Mouse (Mus musculus) lung, postnatal 0 days (tissue): ENCODE data around the gene Atp4a.
"Not testable (repeated sequence)": the region's sequence is repeated elsewhere in the genome, so short reads cannot be mapped to it uniquely, and the experiment has no call there.

ENCODE experiments used
- CTCF ChIP-seq: IDR thresholded peaks from 2 replicates; pipeline ENCODE4 v1.5.1; 2016; ENCODE audit warnings: antibody characterized with exemption, mild to moderate bottlenecking
- EP300 ChIP-seq: IDR thresholded peaks from 2 replicates; pipeline ENCODE4 v1.6.1; 2016; ENCODE audit warnings: antibody characterized with exemption, mild to moderate bottlenecking, control low read depth

DNA sequence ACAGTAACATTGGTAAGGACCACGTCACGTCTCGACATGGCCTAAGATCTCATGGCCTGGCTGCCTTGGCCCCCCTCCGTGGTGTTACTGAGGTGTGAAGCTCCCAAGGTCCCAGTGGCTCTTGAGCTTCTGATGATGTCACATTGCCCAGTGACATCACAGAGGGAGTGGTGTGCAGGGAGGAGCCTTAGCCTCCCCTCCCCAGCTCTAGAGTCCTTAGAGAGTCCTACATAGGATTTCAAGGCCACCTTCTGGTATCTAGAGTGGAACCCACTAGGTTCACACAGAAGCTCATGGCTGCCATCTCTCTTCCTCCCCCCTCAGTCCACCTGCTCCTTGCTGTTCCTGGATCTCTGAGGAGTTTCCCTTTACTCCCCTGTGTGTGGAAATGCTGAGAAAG lies 31.6 kb downstream of the Atp4a start, which contains the start of gene Gapdhs:
- TF ChIP-seq CTCF, EP300: not testable (repeated sequence)
